Mouse (Mus musculus): ENCODE data around the gene Cldn22. TPM values are rescaled to one million over a fixed set of nuclear protein-coding genes. Genes with fewer than 3 reads are reported as not detected.
A peak's percentile ranks its signal among the peaks of the same experiment; 100 is the strongest.
"Not testable (repeated sequence)": the region's sequence is repeated elsewhere in the genome, so short reads cannot be mapped to it uniquely, and the experiment has no call there.

The Cldn22 gene
- polyA plus RNA-seq, 1 experiment from 2014 or later, result not detected

- H3K27ac ChIP-seq, result no peak overlapping the region
- ATAC-seq (ENCODE audit: low FRiP score, low read depth), result no peak
- H3K4me2 ChIP-seq (replicated peaks), result no peak overlapping the region
- H3K4me1 ChIP-seq, result peaks cover 6% of the 10 kb centered on the region; the same call in 1 of the 2 replicates
- no peak overlapping the region for H3K4me3 ChIP-seq
- H3K36me3 ChIP-seq, result no peaks in the 10 kb centered on the region
- H3K27me3 ChIP-seq, result no peaks in the 10 kb centered on the region
- H3K9me3 ChIP-seq, result no peaks in the 10 kb centered on the region
- no peak overlapping the region for H3K9ac ChIP-seq
- WGBS, result 85% methylated on average over 14 of the region's 14 CpGs
These were observed 14.2 kb upstream of the Cldn22 start for GRCm38 (mm10) chr8:47809970-47810665.

- Histone ChIP-seq H3K4me1 (peaks cover 6% of the 10 kb centered on the region; the same call in 1 of the 2 replicates), H3K9me3 (no peaks in the 10 kb centered on the region), H3K4me3 (no peak overlapping the region), H3K9ac (no peak overlapping the region), H3K27ac (no peak overlapping the region), H3K27me3 (no peaks in the 10 kb centered on the region), H3K4me2 (replicated peaks) (no peak overlapping the region), H3K36me3 (no peaks in the 10 kb centered on the region)
- 80% methylated on average over 7 of the region's 7 CpGs for WGBS
- ATAC-seq (ENCODE audit: low FRiP score, low read depth), result no peak
These were observed 13.6 kb upstream of the Cldn22 start for GRCm38 (mm10) chr8:47810666-47811015.

DNA sequence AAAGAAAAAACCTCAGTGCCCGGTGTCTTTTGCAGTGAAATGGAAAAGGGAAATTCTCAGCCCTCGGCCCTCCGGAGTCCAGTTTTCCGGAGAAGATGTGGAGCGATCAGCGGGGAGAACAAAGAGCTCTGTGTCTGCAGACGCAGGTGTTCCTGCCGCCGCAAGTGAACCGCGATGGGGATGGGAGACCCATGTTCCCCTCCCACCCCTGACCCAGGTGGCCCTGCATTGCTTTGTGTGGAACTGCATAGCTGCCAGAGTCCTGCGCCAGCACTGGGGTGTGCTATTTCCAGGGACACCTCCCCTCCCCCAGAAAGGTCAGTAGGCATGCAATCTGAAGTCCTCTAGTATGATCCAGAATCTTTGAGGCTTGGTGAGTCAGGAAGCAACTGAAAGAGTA is 13.1 kb upstream of the Cldn22 start:
- no peak overlapping the region for H3K4me3 ChIP-seq
- no peak overlapping the region for H3K9ac ChIP-seq
- no peak for ATAC-seq (ENCODE audit: low FRiP score, low read depth)
- no peaks in the 10 kb centered on the region for H3K9me3 ChIP-seq
- H3K27me3 ChIP-seq, result no peaks in the 10 kb centered on the region
- H3K4me2 ChIP-seq (replicated peaks), result no peak overlapping the region
- H3K27ac ChIP-seq, result no peak overlapping the region
- WGBS, result 65% methylated on average over 12 of the region's 12 CpGs
- H3K4me1 ChIP-seq, result peaks cover 6% of the 10 kb centered on the region; the same call in 1 of the 2 replicates
- no peaks in the 10 kb centered on the region for H3K36me3 ChIP-seq

- Histone ChIP-seq H3K9ac (no peak overlapping the region), H3K36me3 (no peaks in the 10 kb centered on the region), H3K9me3 (no peaks in the 10 kb centered on the region), H3K4me1 (0 out of 2 replicates have a peak, but pooled peaks cover 5% of the 10 kb centered on the region), H3K27ac (no peak overlapping the region), H3K4me3 (no peak overlapping the region), H3K4me2 (replicated peaks) (no peak overlapping the region), H3K27me3 (no peaks in the 10 kb centered on the region)
- WGBS, result 90% methylated on average over 8 of the region's 8 CpGs
- no peak for ATAC-seq (ENCODE audit: low FRiP score, low read depth)
These were observed 5.2 kb upstream of the Cldn22 start for GRCm38 (mm10) chr8:47819034-47819433.

DNA sequence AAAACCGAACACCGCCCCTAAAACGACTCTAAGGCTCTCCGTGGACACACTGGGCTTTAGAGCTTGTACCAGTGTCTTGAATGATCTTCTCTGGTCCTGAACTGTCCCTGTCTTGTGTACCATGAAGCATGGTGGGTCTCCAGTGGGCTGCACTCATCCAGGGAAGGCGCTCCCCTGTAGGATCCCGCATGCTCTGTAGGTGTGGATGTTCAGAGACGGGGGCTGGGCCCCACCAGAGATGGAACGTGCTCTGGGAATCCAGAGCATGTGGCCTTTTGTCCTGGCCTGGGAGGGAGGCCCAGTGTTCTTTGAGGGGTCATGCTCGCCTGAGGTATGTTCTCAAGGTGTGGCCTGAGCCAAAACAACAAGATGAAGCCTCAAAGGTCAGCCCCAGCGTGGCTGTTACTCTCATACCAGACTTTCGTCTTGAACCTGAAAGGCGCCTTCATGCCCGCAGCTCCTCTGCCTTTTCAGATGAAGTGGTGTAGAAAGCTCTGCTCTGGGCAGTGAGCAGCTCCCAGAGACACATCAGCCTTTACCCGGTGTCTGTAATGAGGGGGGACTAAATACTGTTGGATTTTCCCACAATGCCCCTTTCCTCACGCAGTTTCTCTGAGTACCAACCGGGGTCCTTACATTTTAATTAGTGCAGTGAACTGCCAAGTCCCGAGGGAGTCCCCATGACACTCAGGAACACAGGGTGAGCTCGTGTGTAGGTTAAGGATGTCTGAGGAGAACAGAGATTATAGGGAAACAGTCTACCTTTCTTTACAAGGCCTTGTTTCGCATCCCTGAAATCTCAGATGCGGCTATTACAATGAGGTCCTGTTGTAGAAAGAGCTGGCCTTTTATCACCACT is 3.1 kb upstream of the Cldn22 start:
- WGBS, result 84% methylated on average over 20 of the region's 20 CpGs
- no peak overlapping the region for H3K4me3 ChIP-seq
- no peak for ATAC-seq (ENCODE audit: low FRiP score, low read depth)
- H3K4me2 ChIP-seq (replicated peaks), result no peak overlapping the region
- no peak overlapping the region for H3K27ac ChIP-seq
- no peak overlapping the region for H3K9ac ChIP-seq
- no peaks in the 10 kb centered on the region for H3K9me3 ChIP-seq
- 0 out of 2 replicates have a peak, but pooled peaks cover 13% of the 10 kb centered on the region for H3K4me1 ChIP-seq
- H3K36me3 ChIP-seq, result no peaks in the 10 kb centered on the region
- H3K27me3 ChIP-seq, result no peaks in the 10 kb centered on the region

GRCm38 (mm10) chr8:47821843-47822242 is 2.4 kb upstream of the Cldn22 start, which contains the start of gene Cldn24:
TSS of gene Cldn24 (plus strand) at chr8:47822143.
- H3K9ac ChIP-seq, result no peak within 1 kb of the TSS
- no peak within 1 kb of the TSS for H3K4me3 ChIP-seq

DNA sequence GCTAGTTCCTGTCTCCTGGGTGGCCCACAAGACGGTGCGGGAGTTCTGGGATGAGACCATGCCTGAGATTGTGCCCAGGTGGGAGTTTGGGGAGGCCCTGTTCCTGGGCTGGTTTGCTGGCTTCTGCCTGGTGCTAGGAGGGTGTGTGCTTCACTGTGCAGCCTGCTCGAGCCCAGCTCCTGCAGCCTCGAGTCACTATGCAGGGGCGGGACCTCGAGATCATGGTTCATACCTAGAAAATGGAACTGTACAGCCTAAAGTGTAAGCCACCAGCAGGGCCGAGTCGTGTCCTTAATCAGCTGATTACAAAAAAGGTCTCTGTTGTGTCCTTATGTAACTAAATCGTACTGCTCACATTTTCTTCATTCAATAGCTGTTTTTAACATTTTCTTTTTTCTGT is 1.7 kb upstream of the Cldn22 start:
- not testable (repeated sequence) for H3K4me2 ChIP-seq (replicated peaks); H3K9ac ChIP-seq; H3K27me3 ChIP-seq; H3K9me3 ChIP-seq; H3K36me3 ChIP-seq; ATAC-seq (ENCODE audit: low FRiP score, low read depth); H3K4me3 ChIP-seq; H3K27ac ChIP-seq
- 0 out of 2 replicates have a peak, but pooled peaks cover 13% of the 10 kb centered on the region for H3K4me1 ChIP-seq
- 70% methylated on average over 7 of the region's 9 CpGs for WGBS

More at GRCm38 (mm10) chr8:47821843-47822242, 2.4 kb upstream of the Cldn22 start, which contains the start of gene Cldn24:
- WGBS, result 80% methylated on average over 6 of the region's 6 CpGs
- H3K36me3 ChIP-seq, result no peaks in the 10 kb centered on the region
- no peak for ATAC-seq (ENCODE audit: low FRiP score, low read depth)
- no peaks in the 10 kb centered on the region for H3K9me3 ChIP-seq
- 0 out of 2 replicates have a peak, but pooled peaks cover 13% of the 10 kb centered on the region for H3K4me1 ChIP-seq
- H3K4me2 ChIP-seq (replicated peaks), result no peak within 1 kb of the TSS
- no peak within 1 kb of the TSS for H3K27ac ChIP-seq
- no peaks in the 10 kb centered on the region for H3K27me3 ChIP-seq

GRCm38 (mm10) chr8:47823777-47824176 is 505 bp upstream of the Cldn22 start:
- Histone ChIP-seq H3K4me2 (replicated peaks) (no peak overlapping the region), H3K9ac (no peak overlapping the region), H3K4me3 (no peak overlapping the region), H3K36me3 (peaks cover 10% of the 10 kb centered on the region), H3K9me3 (no peaks in the 10 kb centered on the region), H3K27me3 (no peaks in the 10 kb centered on the region), H3K4me1 (0 out of 2 replicates have a peak, but pooled peaks cover 13% of the 10 kb centered on the region), H3K27ac (no peak overlapping the region)
- 65% methylated on average over 10 of the region's 10 CpGs for WGBS
- no peak for ATAC-seq (ENCODE audit: low FRiP score, low read depth)

GRCm38 (mm10) chr8:47825596-47825995 is 1.3 kb downstream of the Cldn22 start:
- ATAC-seq (ENCODE audit: low FRiP score, low read depth), result no peak
- WGBS, result 66% methylated on average over 5 of the region's 5 CpGs
- Histone ChIP-seq H3K9me3 (no peaks in the 10 kb centered on the region), H3K27ac (no peak overlapping the region), H3K27me3 (no peaks in the 10 kb centered on the region), H3K4me3 (no peak overlapping the region), H3K4me2 (replicated peaks) (no peak overlapping the region), H3K4me1 (0 out of 2 replicates have a peak, but pooled peaks cover 13% of the 10 kb centered on the region), H3K9ac (no peak overlapping the region), H3K36me3 (peaks cover 29% of the 10 kb centered on the region)

GRCm38 (mm10) chr8:47826911-47827310 is 2.6 kb downstream of the Cldn22 start:
- no peaks in the 10 kb centered on the region for H3K27me3 ChIP-seq
- H3K4me1 ChIP-seq, result 0 out of 2 replicates have a peak, but pooled peaks cover 13% of the 10 kb centered on the region
- H3K4me3 ChIP-seq, result no peak overlapping the region
- ATAC-seq (ENCODE audit: low FRiP score, low read depth), result no peak
- peaks cover 40% of the 10 kb centered on the region for H3K36me3 ChIP-seq
- H3K4me2 ChIP-seq (replicated peaks), result no peak overlapping the region
- no peak overlapping the region for H3K9ac ChIP-seq
- no peaks in the 10 kb centered on the region for H3K9me3 ChIP-seq
- WGBS, result 81% methylated on average over 9 of the region's 9 CpGs
- H3K27ac ChIP-seq, result no peak overlapping the region

DNA sequence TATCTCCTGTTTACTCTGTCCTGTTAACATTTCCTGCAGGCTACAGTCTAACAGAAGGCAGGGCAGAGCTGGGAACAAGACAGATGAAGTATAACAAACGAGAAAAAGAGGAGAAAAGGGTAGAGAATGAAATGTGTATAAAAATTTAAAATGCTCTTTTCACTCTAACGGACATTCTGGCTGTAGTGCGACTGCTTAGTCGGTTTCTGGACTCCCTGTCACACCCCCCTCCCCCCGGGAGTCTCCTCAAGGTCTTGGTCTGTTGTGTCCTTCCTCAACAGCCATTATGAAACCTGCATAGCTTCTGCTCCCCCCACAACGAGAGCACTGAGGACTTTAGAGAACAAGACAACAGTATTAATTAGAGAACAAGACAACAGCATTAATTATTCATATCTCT is 8.3 kb downstream of the Cldn22 start:
- Histone ChIP-seq H3K9ac (no peak overlapping the region), H3K27me3 (no peaks in the 10 kb centered on the region), H3K4me3 (no peak overlapping the region), H3K4me2 (replicated peaks) (no peak overlapping the region), H3K4me1 (peaks cover 18% of the 10 kb centered on the region), H3K27ac (no peak overlapping the region), H3K36me3 (peaks cover 57% of the 10 kb centered on the region), H3K9me3 (no peaks in the 10 kb centered on the region)
- ATAC-seq (ENCODE audit: low FRiP score, low read depth), result no peak
- WGBS, result 80% methylated on average over 6 of the region's 6 CpGs

DNA sequence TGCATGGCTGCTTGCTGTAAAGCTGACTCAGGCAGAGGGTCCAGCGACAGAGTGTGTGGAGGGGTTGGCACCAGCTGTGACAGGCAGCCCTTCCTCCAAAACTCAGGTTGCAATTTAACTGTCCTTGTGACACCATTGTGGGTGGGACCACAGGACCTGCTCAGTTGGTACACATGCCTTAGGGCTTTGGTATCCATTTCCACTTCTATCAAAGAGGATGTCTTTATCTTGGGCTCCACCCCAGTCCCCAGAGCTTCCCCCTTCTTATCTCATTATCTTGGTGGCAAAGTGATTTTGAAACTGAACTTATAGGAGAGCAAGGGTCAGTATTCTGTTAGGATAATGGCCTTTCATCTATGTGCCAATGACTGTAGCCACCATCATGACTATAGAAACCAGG is 9.7 kb downstream of the Cldn22 start:
- ATAC-seq (ENCODE audit: low FRiP score, low read depth), result 0 out of 2 replicates have a peak, but pooled peaks have one; percentile 19
- no peaks in the 10 kb centered on the region for H3K27me3 ChIP-seq
- H3K9ac ChIP-seq, result no peak overlapping the region; the same call in 1 of the 2 replicates

More for the DNA sequence above, 9.7 kb downstream of the Cldn22 start:
- no peak overlapping the region for H3K4me3 ChIP-seq
- H3K4me1 ChIP-seq, result peaks cover 18% of the 10 kb centered on the region
- H3K36me3 ChIP-seq, result peaks cover 53% of the 10 kb centered on the region
- no peak overlapping the region for H3K4me2 ChIP-seq (replicated peaks)
- no peaks in the 10 kb centered on the region for H3K9me3 ChIP-seq
- WGBS, result 35% methylated on average over 1 of the region's 1 CpGs
- no peak overlapping the region for H3K27ac ChIP-seq
